Mouse (Mus musculus) G1E-ER4 (cell line): ENCODE measurements around the gene Meig1. TPM values are rescaled to one million over a fixed set of nuclear protein-coding genes. Genes with fewer than 3 reads are reported as not detected.
"Not testable (repeated sequence)": the region's sequence is repeated elsewhere in the genome, so short reads cannot be mapped to it uniquely, and the experiment has no call there.

ENCODE experiments used
- GATA1 ChIP-seq: IDR thresholded peaks from one replicate; pipeline ENCODE4 v1.8.0; 2012; ENCODE audit warnings: low read length, inconsistent platforms
- polyA plus RNA-seq: library from polyadenylated mRNA; stranded (reverse); fragments of >175 nt; gene quantifications from 2 replicates; pipeline ENCODE4 v1.2.3, GENCODE M21; 2012

Gene Meig1
- polyA plus RNA-seq, 1 experiment: not detected

DNA sequence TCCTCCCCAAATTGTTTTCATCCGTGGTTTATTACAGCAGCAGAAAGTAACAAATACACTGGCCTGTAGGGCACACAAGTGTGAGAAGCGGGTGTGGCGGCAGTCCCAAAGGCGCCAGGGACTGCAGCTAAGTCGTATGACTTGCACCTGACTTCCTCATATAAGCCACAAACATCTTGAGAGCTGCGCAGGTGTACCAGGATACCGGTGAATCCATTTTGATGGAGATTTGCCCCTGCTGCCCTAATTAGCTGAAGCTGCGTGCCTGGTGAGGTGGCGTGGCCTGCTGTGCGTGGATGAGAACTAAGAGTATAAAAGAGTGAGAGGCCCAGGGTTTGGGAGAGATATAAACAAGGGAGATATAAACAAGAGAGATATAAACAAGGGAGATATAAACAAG is 25.3 kb downstream of the Meig1 start, which contains the start of gene Olah:
Gene Olah, minus strand, starts transcription at position 101 of the 400 bp plus-strand sequence.
- TF ChIP-seq GATA1: not testable (repeated sequence)

GRCm38 (mm10) chr2:3391945-3392344 is 30.5 kb downstream of the Meig1 start:
- no peak for TF ChIP-seq GATA1

GRCm38 (mm10) chr2:3387105-3387860 is 35.2 kb downstream of the Meig1 start:
- no peak for TF ChIP-seq GATA1

- TF ChIP-seq GATA1: no peak
Measured at GRCm38 (mm10) chr2:3365127-3365526, 57.3 kb downstream of the Meig1 start.

GRCm38 (mm10) chr2:3361067-3361466 is 61.4 kb downstream of the Meig1 start:
- no peak for TF ChIP-seq GATA1

Other genes with a start within 250 kb of the Meig1 start
- gene Nmt2, start 138.4 kb downstream of the Meig1 start, polyA plus RNA-seq: 9.4 and 11.1 TPM in 2 replicates
- 1.5 and 1.8 TPM in 2 replicates for gene Rpp38, start 90.0 kb downstream of the Meig1 start, polyA plus RNA-seq
- gene Acbd7, start 86.5 kb downstream of the Meig1 start, polyA plus RNA-seq: not detected in 2 replicates
- gene Olah, start 25.4 kb downstream of the Meig1 start, polyA plus RNA-seq: not detected in 2 replicates
- gene Dclre1c, start 1.5 kb upstream of the Meig1 start, polyA plus RNA-seq: 0.62 and 0.78 TPM in 2 replicates
- 6.5 and 9.4 TPM in 2 replicates for gene Suv39h2, start 52.4 kb upstream of the Meig1 start, polyA plus RNA-seq
- 2.9 and 4.2 TPM in 2 replicates for gene Gm45902, start 90.1 kb upstream of the Meig1 start, polyA plus RNA-seq
- 8.7 and 9.9 TPM in 2 replicates for gene Hspa14, start 90.2 kb upstream of the Meig1 start, polyA plus RNA-seq
- gene Cdnf, start 90.4 kb upstream of the Meig1 start, polyA plus RNA-seq: 0.14 and 0.16 TPM in 2 replicates
- 0.32 and 2.1 TPM in 2 replicates for gene Fam107b, start 147.8 kb upstream of the Meig1 start, polyA plus RNA-seq